Mouse (Mus musculus) intestine, postnatal 0 days (tissue): ENCODE measurements at regions not wholly inside any gene's neighbourhood (a gene's known extent, or its start where the extent isn't known, plus 50 kb on each side); places are given as distances from the start of the nearest gene placed in this dataset.

Experiments used
- ATAC-seq: fragments of 200-750 bp; cut with Nextera tagmentation; 2 replicates; pipeline ENCODE4 v1.8.0; 2017; ENCODE audit warnings: mild to moderate bottlenecking, moderate TSS enrichment, moderate library complexity
- H3K27ac ChIP-seq: fragments of 300-500 bp; sonication (generic); 2 replicates; pipeline ENCODE4 v1.5.1; 2014; ENCODE audit warnings: mild to moderate bottlenecking, low read depth, low read length, moderate library complexity
- H3K27me3 ChIP-seq: fragments of 300-500 bp; sonication (generic); replicated peaks from 2 replicates; pipeline ENCODE4 v1.6.1; 2014; ENCODE audit warnings: low read length, mixed read lengths; ENCODE audit not compliant: control insufficient read depth, insufficient read depth
- H3K36me3 ChIP-seq: fragments of 300-500 bp; sonication (generic); 2 replicates; pipeline ENCODE4 v1.6.1; 2014; ENCODE audit warnings: mild to moderate bottlenecking, moderate library complexity; ENCODE audit not compliant: control insufficient read depth, insufficient read depth
- H3K4me1 ChIP-seq: fragments of 300-500 bp; sonication (generic); replicated peaks from 2 replicates; pipeline ENCODE4 v1.6.1; 2014; ENCODE audit warnings: antibody characterized with exemption, low read length, mixed read lengths; ENCODE audit not compliant: control insufficient read depth, insufficient read depth
- H3K4me2 ChIP-seq: fragments of 300-500 bp; sonication (generic); replicated peaks from 2 replicates; pipeline ENCODE4 v1.6.1; 2014; ENCODE audit warnings: low read depth, mild to moderate bottlenecking, moderate library complexity
- H3K4me3 ChIP-seq: fragments of 300-500 bp; sonication (generic); 2 replicates; pipeline ENCODE4 v1.5.1; 2014; ENCODE audit warnings: low read depth, low read length
- H3K9ac ChIP-seq: fragments of 300-500 bp; sonication (generic); 2 replicates; pipeline ENCODE4 v1.6.1; 2014; ENCODE audit warnings: mild to moderate bottlenecking, low read depth, low read length
- H3K9me3 ChIP-seq: fragments of 300-500 bp; sonication (generic); 2 replicates; pipeline ENCODE4 v1.6.1; 2016; ENCODE audit warnings: mixed run types; ENCODE audit not compliant: control insufficient read depth
- CTCF ChIP-seq: sonication (generic); IDR thresholded peaks from 2 replicates; pipeline ENCODE4 v1.5.1; 2016; ENCODE audit warnings: low read depth, mild to moderate bottlenecking, control low read depth, antibody characterized with exemption, moderate library complexity
- WGBS: fragments of 180-500 bp; shearing (Covaris S2); extraction: QIAGEN DNeasy Blood & Tissue Kit; methylation state at CpG from one replicate; pipeline ENCODE4 v1.1.7; 2014; 5-methylcytosine and 5-hydroxymethylcytosine counted together

GRCm38 (mm10) chr11:112173585-112173984, 608.4 kb upstream of the Sox9 start:
- 80% methylated on average over 10 of the region's 10 CpGs for WGBS
- H3K4me3 ChIP-seq = no peak overlapping the region
- no peaks in the 10 kb centered on the region for H3K36me3 ChIP-seq
- TF ChIP-seq CTCF = no peak
- no peaks in the 10 kb centered on the region for H3K4me1 ChIP-seq
- H3K27me3 ChIP-seq = no peaks in the 10 kb centered on the region
- no peak overlapping the region for H3K4me2 ChIP-seq
- no peak for ATAC-seq
- H3K27ac ChIP-seq = no peak overlapping the region
- no peak overlapping the region for H3K9ac ChIP-seq
- H3K9me3 ChIP-seq = no peaks in the 10 kb centered on the region

DNA sequence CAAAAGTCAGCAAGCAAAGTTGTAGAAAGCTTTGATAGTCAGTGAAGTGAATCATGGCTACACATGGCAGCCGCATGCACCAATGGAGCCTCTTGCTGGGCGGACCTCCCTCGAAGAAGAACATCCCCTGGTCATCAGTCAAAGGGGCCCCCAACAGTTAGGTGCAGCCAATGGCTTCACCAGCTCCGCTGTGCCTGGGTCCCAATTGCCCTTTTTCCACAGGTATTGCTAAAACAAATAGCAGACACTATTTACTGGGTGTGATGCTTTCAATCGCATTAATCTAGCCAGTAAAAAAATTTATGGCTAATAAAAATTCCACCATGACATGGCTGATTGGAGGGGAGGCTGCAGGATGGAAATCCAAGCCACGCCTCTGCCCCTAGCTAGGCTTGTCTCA, 606.7 kb upstream of the Sox9 start:
- Histone ChIP-seq H3K4me3 (no peak overlapping the region), H3K4me2 (no peak overlapping the region), H3K36me3 (no peaks in the 10 kb centered on the region), H3K27ac (no peak overlapping the region), H3K27me3 (no peaks in the 10 kb centered on the region), H3K4me1 (no peaks in the 10 kb centered on the region), H3K9me3 (no peaks in the 10 kb centered on the region), H3K9ac (no peak overlapping the region)
- 79% methylated on average over 6 of the region's 6 CpGs for WGBS
- no peak for TF ChIP-seq CTCF
- no peak for ATAC-seq

- H3K4me2 ChIP-seq = no peak overlapping the region
- no peak overlapping the region for H3K4me3 ChIP-seq
- no peaks in the 10 kb centered on the region for H3K27me3 ChIP-seq
- no peaks in the 10 kb centered on the region for H3K9me3 ChIP-seq
- ATAC-seq = no peak
- H3K9ac ChIP-seq = no peak overlapping the region
- no peak overlapping the region for H3K27ac ChIP-seq
- H3K36me3 ChIP-seq = no peaks in the 10 kb centered on the region
- no peak for TF ChIP-seq CTCF
- 92% methylated on average over 10 of the region's 10 CpGs for WGBS
- no peaks in the 10 kb centered on the region for H3K4me1 ChIP-seq
These were observed 601.4 kb upstream of the Sox9 start for GRCm38 (mm10) chr11:112180666-112181065.

- no peak for TF ChIP-seq CTCF
- ATAC-seq = no peak
- H3K9me3 ChIP-seq = no peaks in the 10 kb centered on the region
- H3K4me3 ChIP-seq = no peak overlapping the region
- no peaks in the 10 kb centered on the region for H3K36me3 ChIP-seq
- WGBS = 30% methylated on average over 18 of the region's 18 CpGs
- no peaks in the 10 kb centered on the region for H3K27me3 ChIP-seq
- H3K4me2 ChIP-seq = no peak overlapping the region
- no peak overlapping the region for H3K9ac ChIP-seq
- H3K4me1 ChIP-seq = no peaks in the 10 kb centered on the region
- no peak overlapping the region for H3K27ac ChIP-seq
These were observed 584.3 kb upstream of the Sox9 start for GRCm38 (mm10) chr11:112197620-112198268.

DNA sequence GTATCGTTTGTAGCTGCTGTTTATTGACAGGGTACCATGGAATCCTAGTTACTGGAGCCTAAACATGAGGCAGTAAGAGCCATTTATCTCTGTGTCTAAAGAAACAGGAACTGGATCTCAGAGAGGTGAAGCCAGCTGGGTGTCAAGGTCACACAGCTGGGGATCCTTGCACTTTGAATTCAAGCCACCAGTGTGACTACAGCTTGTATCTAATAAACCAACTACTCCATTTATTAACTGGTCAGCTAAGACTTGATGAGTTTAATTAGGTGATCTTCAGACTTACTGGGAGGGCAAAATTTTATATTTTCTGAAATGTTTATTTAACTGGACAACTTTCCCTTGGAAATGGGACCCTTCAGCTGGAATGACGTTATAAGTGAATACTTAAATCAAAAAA, 577.5 kb upstream of the Sox9 start:
- no peaks in the 10 kb centered on the region for H3K27me3 ChIP-seq
- no peak for TF ChIP-seq CTCF
- H3K4me1 ChIP-seq = no peaks in the 10 kb centered on the region
- no peak overlapping the region for H3K9ac ChIP-seq
- no peak overlapping the region for H3K27ac ChIP-seq
- no peak overlapping the region for H3K4me3 ChIP-seq
- H3K36me3 ChIP-seq = no peaks in the 10 kb centered on the region
- no peak for ATAC-seq
- 30% methylated on average over 2 of the region's 2 CpGs for WGBS
- no peak overlapping the region for H3K4me2 ChIP-seq
- H3K9me3 ChIP-seq = no peaks in the 10 kb centered on the region

GRCm38 (mm10) chr11:112209414-112209813, 572.6 kb upstream of the Sox9 start:
- Histone ChIP-seq H3K9ac (no peak overlapping the region), H3K4me2 (no peak overlapping the region), H3K27ac (no peak overlapping the region), H3K9me3 (no peaks in the 10 kb centered on the region), H3K4me1 (no peaks in the 10 kb centered on the region), H3K36me3 (no peaks in the 10 kb centered on the region), H3K27me3 (no peaks in the 10 kb centered on the region), H3K4me3 (no peak overlapping the region)
- 31% methylated on average over 4 of the region's 4 CpGs for WGBS
- ATAC-seq = no peak
- peak; percentile 84 for TF ChIP-seq CTCF
